Mouse (Mus musculus) forebrain, embryonic 10.5 days (tissue): ENCODE data around the gene Heatr5a. TPM values are rescaled to one million over a fixed set of nuclear protein-coding genes. Genes with fewer than 3 reads are reported as not detected.

ENCODE experiments used
- DNase-seq: peaks from one replicate; pipeline ENCODE4 v3.0.0-alpha.2; 2017; ENCODE audit warnings: low spot score; ENCODE audit errors: extremely low spot score
- H3K27ac ChIP-seq: fragments of 300-500 bp; sonication (generic); 2 replicates; pipeline ENCODE4 v1.5.1; 2016; ENCODE audit warnings: mild to moderate bottlenecking
- H3K27me3 ChIP-seq: fragments of 300-500 bp; sonication (generic); 2 replicates; pipeline ENCODE4 v1.6.1; 2016; ENCODE audit warnings: mild to moderate bottlenecking; ENCODE audit not compliant: poor library complexity, severe bottlenecking
- H3K36me3 ChIP-seq: fragments of 300-500 bp; sonication (generic); replicated peaks from 2 replicates; pipeline ENCODE4 v1.6.1; 2016; ENCODE audit warnings: mild to moderate bottlenecking, moderate library complexity
- H3K4me1 ChIP-seq: fragments of 300-500 bp; sonication (generic); 2 replicates; pipeline ENCODE4 v1.6.1; 2016
- H3K4me3 ChIP-seq: fragments of 300-500 bp; sonication (generic); 2 replicates; pipeline ENCODE4 v1.5.1; 2016; ENCODE audit warnings: mild to moderate bottlenecking, moderate library complexity
- H3K9me3 ChIP-seq: fragments of 300-500 bp; sonication (generic); 2 replicates; pipeline ENCODE4 v1.6.1; 2016; ENCODE audit warnings: mild to moderate bottlenecking, moderate library complexity
- WGBS: fragments of 180-500 bp; shearing (Covaris S2); methylation state at CpG from one replicate; pipeline ENCODE4 v1.1.7; 2016; 5-methylcytosine and 5-hydroxymethylcytosine counted together
- polyA plus RNA-seq: library from polyadenylated mRNA; unstranded; fragments of >200 nt; fragmentation: Nextera tagmentation; extraction: Ambion mirVana; gene quantifications from 2 replicates; pipeline ENCODE4 v1.2.1, GENCODE M21; 2016

Gene Heatr5a
- polyA plus RNA-seq: 14.0 and 14.5 TPM in 2 replicates

- Histone ChIP-seq H3K4me3 (peak within 1 kb of the TSS; percentile 95), H3K27ac (peak within 1 kb of the TSS; percentile 94), H3K36me3 (no peaks in the 10 kb centered on the region), H3K27me3 (no peaks in the 10 kb centered on the region), H3K9me3 (peaks cover 3% of the 10 kb centered on the region; the same call in 1 of the 2 replicates), H3K4me1 (peaks cover 18% of the 10 kb centered on the region)
- WGBS: 1% methylated on average over 53 of the region's 53 CpGs
- peak; percentile 81 for DNase-seq
Observed at GRCm38 (mm10) chr12:51971070-51971664, at the start of gene Heatr5a. Gene Heatr5a (minus strand): TSS chr12:51971321.

- H3K36me3 ChIP-seq: no peaks in the 10 kb centered on the region
- 93% methylated on average over 7 of the region's 7 CpGs for WGBS
- no peaks in the 10 kb centered on the region for H3K27me3 ChIP-seq
- DNase-seq: no peak
- H3K27ac ChIP-seq: no peak overlapping the region
- no peak overlapping the region for H3K4me3 ChIP-seq
- peaks cover 17% of the 10 kb centered on the region for H3K4me1 ChIP-seq
- H3K9me3 ChIP-seq: no peaks in the 10 kb centered on the region
Observed at GRCm38 (mm10) chr12:52014494-52015029, 43.4 kb upstream of the Heatr5a start.

- no peaks in the 10 kb centered on the region for H3K9me3 ChIP-seq
- H3K36me3 ChIP-seq: no peaks in the 10 kb centered on the region
- no peak overlapping the region for H3K27ac ChIP-seq
- WGBS: 89% methylated on average over 11 of the region's 11 CpGs
- H3K4me1 ChIP-seq: peaks cover 21% of the 10 kb centered on the region
- H3K4me3 ChIP-seq: no peak overlapping the region
- DNase-seq: no peak
- H3K27me3 ChIP-seq: no peaks in the 10 kb centered on the region
Observed at GRCm38 (mm10) chr12:52014044-52014443, 42.9 kb upstream of the Heatr5a start.

GRCm38 (mm10) chr12:52013274-52013673 lies 42.2 kb upstream of the Heatr5a start:
- Histone ChIP-seq H3K27ac (0 out of 2 replicates have a peak overlapping the region, but pooled peaks have one; percentile 15), H3K4me1 (peaks cover 26% of the 10 kb centered on the region), H3K4me3 (no peak overlapping the region), H3K36me3 (no peaks in the 10 kb centered on the region), H3K9me3 (no peaks in the 10 kb centered on the region), H3K27me3 (no peaks in the 10 kb centered on the region)
- DNase-seq: no peak
- WGBS: 66% methylated on average over 9 of the region's 9 CpGs

GRCm38 (mm10) chr12:52012159-52012558 lies 41.0 kb upstream of the Heatr5a start:
- Histone ChIP-seq H3K27me3 (no peaks in the 10 kb centered on the region), H3K27ac (peak overlapping the region; percentile 26; the same call in 1 of the 2 replicates), H3K4me3 (no peak overlapping the region), H3K36me3 (no peaks in the 10 kb centered on the region), H3K9me3 (no peaks in the 10 kb centered on the region; the same call in 1 of the 2 replicates), H3K4me1 (peaks cover 26% of the 10 kb centered on the region)
- whole genome bisulfite sequencing: 91% methylated on average over 8 of the region's 8 CpGs
- no peak for DNase-seq

- Histone ChIP-seq H3K27ac (peak overlapping the region; percentile 77; the same call in 1 of the 2 replicates), H3K4me3 (peak overlapping the region; percentile 27; the same call in 1 of the 2 replicates), H3K9me3 (no peaks in the 10 kb centered on the region; the same call in 1 of the 2 replicates), H3K27me3 (no peaks in the 10 kb centered on the region), H3K36me3 (no peaks in the 10 kb centered on the region), H3K4me1 (peaks cover 33% of the 10 kb centered on the region)
- no peak for DNase-seq
- WGBS: 61% methylated on average over 2 of the region's 2 CpGs
Observed at GRCm38 (mm10) chr12:52010630-52010961, 39.5 kb upstream of the Heatr5a start.

- Histone ChIP-seq H3K27me3 (no peaks in the 10 kb centered on the region), H3K27ac (peak overlapping the region; percentile 65; the same call in 1 of the 2 replicates), H3K4me1 (peaks cover 38% of the 10 kb centered on the region), H3K9me3 (no peaks in the 10 kb centered on the region; the same call in 1 of the 2 replicates), H3K36me3 (no peaks in the 10 kb centered on the region), H3K4me3 (peak overlapping the region; percentile 27; the same call in 1 of the 2 replicates)
- 57% methylated on average over 15 of the region's 15 CpGs for WGBS
- peak; percentile 16 for DNase-seq
Observed at GRCm38 (mm10) chr12:52009928-52010629, 39.0 kb upstream of the Heatr5a start.

- peaks cover 18% of the 10 kb centered on the region for H3K36me3 ChIP-seq
- H3K4me3 ChIP-seq: peak overlapping the region; percentile 65
- WGBS: 54% methylated on average over 5 of the region's 5 CpGs
- H3K27ac ChIP-seq: peak overlapping the region; percentile 88
- no peaks in the 10 kb centered on the region for H3K27me3 ChIP-seq
- H3K4me1 ChIP-seq: peaks cover 40% of the 10 kb centered on the region
- H3K9me3 ChIP-seq: no peaks in the 10 kb centered on the region; the same call in 1 of the 2 replicates
- no peak for DNase-seq
Observed at GRCm38 (mm10) chr12:52006633-52006994, 35.5 kb upstream of the Heatr5a start.

- Histone ChIP-seq H3K4me3 (peak within 1 kb of the TSS; percentile 65), H3K27me3 (no peaks in the 10 kb centered on the region), H3K4me1 (peaks cover 40% of the 10 kb centered on the region), H3K27ac (peak within 1 kb of the TSS; percentile 88), H3K36me3 (peaks cover 18% of the 10 kb centered on the region), H3K9me3 (no peaks in the 10 kb centered on the region; the same call in 1 of the 2 replicates)
- DNase-seq: peak; percentile 94
- WGBS: 3% methylated on average over 46 of the region's 46 CpGs
Observed at GRCm38 (mm10) chr12:52005877-52006632, 34.9 kb upstream of the Heatr5a start, which contains the start of gene Dtd2. Gene Dtd2 (minus strand): TSS chr12:52006501.

- Histone ChIP-seq H3K27me3 (no peaks in the 10 kb centered on the region), H3K9me3 (no peaks in the 10 kb centered on the region; the same call in 1 of the 2 replicates), H3K36me3 (peaks cover 46% of the 10 kb centered on the region), H3K27ac (no peak overlapping the region), H3K4me3 (no peak overlapping the region), H3K4me1 (peaks cover 19% of the 10 kb centered on the region)
- WGBS: 95% methylated on average over 3 of the region's 3 CpGs
- no peak for DNase-seq
Observed at GRCm38 (mm10) chr12:52002746-52003145, 31.6 kb upstream of the Heatr5a start.

- Histone ChIP-seq H3K4me3 (no peak overlapping the region), H3K36me3 (peaks cover 57% of the 10 kb centered on the region), H3K9me3 (no peaks in the 10 kb centered on the region), H3K27me3 (no peaks in the 10 kb centered on the region), H3K27ac (no peak overlapping the region), H3K4me1 (peaks cover 18% of the 10 kb centered on the region)
- WGBS: 45% methylated on average over 4 of the region's 4 CpGs
- DNase-seq: peak; percentile 16
Observed at GRCm38 (mm10) chr12:52001544-52001943, 30.4 kb upstream of the Heatr5a start.

- H3K36me3 ChIP-seq: peaks cover 77% of the 10 kb centered on the region
- H3K4me3 ChIP-seq: no peak overlapping the region
- H3K27me3 ChIP-seq: no peaks in the 10 kb centered on the region
- no peak overlapping the region for H3K27ac ChIP-seq
- WGBS: 94% methylated on average over 9 of the region's 9 CpGs
- no peaks in the 10 kb centered on the region; the same call in 1 of the 2 replicates for H3K9me3 ChIP-seq
- DNase-seq: no peak
- no peaks in the 10 kb centered on the region for H3K4me1 ChIP-seq
Observed at GRCm38 (mm10) chr12:51998366-51998932, 27.3 kb upstream of the Heatr5a start.
